Comparison of ENCODE assay signal across 10 mouse cellular contexts in the genomic region with DNA sequence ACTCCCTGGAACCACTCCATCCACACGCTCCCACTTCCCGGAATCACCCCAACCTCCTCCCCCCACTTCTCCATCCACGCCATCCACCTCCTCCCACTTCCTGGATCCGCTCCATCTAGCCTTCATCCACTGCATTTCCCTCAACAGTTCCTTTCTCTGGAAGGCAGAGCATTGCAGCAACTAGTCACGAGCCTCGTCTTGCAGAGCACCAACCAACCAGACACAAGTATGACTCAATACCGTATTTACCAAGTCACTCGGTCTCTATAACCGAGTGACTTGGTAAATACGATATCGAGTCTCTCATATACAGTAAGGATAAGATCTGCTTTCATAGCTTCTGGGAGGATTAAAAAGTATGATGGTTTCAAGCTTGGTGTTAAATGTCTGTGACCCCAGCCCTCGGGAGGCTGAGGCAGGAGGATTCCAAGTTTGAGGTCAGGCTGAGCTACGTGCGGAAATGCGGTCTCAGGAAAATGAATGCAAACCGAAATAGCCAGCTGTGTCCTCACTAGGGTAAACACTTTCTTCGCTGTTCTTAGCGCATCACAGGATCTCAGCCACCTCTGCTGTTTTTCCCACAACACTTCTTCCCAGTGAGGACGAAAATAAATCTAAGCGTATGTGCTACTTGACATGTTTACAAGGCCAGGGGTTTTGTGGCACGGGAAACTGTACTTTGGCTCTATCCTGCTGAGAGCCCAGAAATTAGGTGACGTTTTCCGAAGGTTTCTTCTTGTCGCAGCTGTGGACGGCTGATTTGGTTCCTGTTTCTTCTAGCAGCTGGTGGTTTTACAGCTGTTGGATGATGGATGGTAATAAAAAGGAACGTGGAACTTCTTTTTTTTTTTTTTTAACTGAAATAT. TPM values are rescaled to one million over a fixed set of nuclear protein-coding genes. Genes with fewer than 3 reads are reported as not detected.
DNase-seq lines count a peak whose midpoint lies in the region; ATAC-seq and TF ChIP-seq lines count a peak whose summit lies in the region.
"Had no signal": no experiment of that assay in that cellular context is flagged by ENCODE, and none has a peak within 500 bp of the region (broad histone marks: within the 10 kb centered on the region; RNA-seq: fewer than 3 reads in every experiment).

No protein-coding gene starts in this region.

- intact Hi-C loops in left cerebral cortex, postnatal 10 days (cut with DNase I) = no loop called here
- intact Hi-C loops in left cerebral cortex, postnatal 36 days (cut with DNase I) = no loop called here

- H3K9me3 ChIP-seq in kidney, postnatal 0 days (replicated peaks; ENCODE audit: low read length) = no peaks in the 10 kb centered on the region
- no peaks in the 10 kb centered on the region for H3K9me3 ChIP-seq in embryonic facial prominence, embryonic 14.5 days (ENCODE audit: control insufficient read depth, low read length)
- H3K9me3 ChIP-seq in limb, embryonic 13.5 days = no peaks in the 10 kb centered on the region
- H3K9me3 ChIP-seq: hindbrain, embryonic 15.5 days had no signal

- no peak overlapping the region for H3K4me3 ChIP-seq in kidney, postnatal 0 days (replicated peaks; ENCODE audit: low read depth, low read length)
- no peak overlapping the region for H3K4me3 ChIP-seq in embryonic facial prominence, embryonic 14.5 days (ENCODE audit: low read depth, low read length)
- no peak overlapping the region for H3K4me3 ChIP-seq in limb, embryonic 13.5 days
- H3K4me3 ChIP-seq in myocyte = peak overlapping the region; percentile 13
- H3K4me3 ChIP-seq: hindbrain, embryonic 15.5 days had no signal

- H3K27ac ChIP-seq in kidney, postnatal 0 days = 0 out of 2 replicates have a peak overlapping the region, but pooled peaks have one; percentile 2
- no peak overlapping the region for H3K27ac ChIP-seq in embryonic facial prominence, embryonic 14.5 days (replicated peaks; ENCODE audit: low read depth, low read length)
- H3K27ac ChIP-seq in limb, embryonic 13.5 days = peak overlapping the region; percentile 23; the same call in 1 of the 2 replicates
- H3K27ac ChIP-seq: hindbrain, embryonic 15.5 days had no signal

- DNase-seq in kidney, postnatal 0 days (ENCODE audit: low spot score) = peak; percentile 79
- DNase-seq in kidney, adult 11 months = no peak
- peak; percentile 73 for DNase-seq in embryonic facial prominence, embryonic 14.5 days (ENCODE audit: low spot score)
- DNase-seq in left cerebral cortex, postnatal 10 days (ENCODE audit: extremely low spot score in 1 of 2, low spot score in 2 of 2) = no peak
- DNase-seq in left cerebral cortex, postnatal 36 days (ENCODE audit: low spot score in 2 of 2) = no peak
- DNase-seq in right cerebral cortex, adult 2 months (ENCODE audit: low spot score in 2 of 2) = no peak
- DNase-seq: retina, postnatal 1 day had no signal

- no peak overlapping the region for H3K9ac ChIP-seq in kidney, postnatal 0 days (ENCODE audit: low read depth, low read length)
- H3K9ac ChIP-seq in embryonic facial prominence, embryonic 14.5 days (ENCODE audit: low read depth, low read length) = no peak overlapping the region
- no peak overlapping the region for H3K9ac ChIP-seq in limb, embryonic 13.5 days
- H3K9ac ChIP-seq: hindbrain, embryonic 15.5 days had no signal

- no peak overlapping the region for H3ac ChIP-seq in myocyte (ENCODE audit: control insufficient read depth, insufficient read length)

- no peak for ATAC-seq in kidney, postnatal 0 days (replicated peaks; ENCODE audit: low FRiP score, low read depth)
- peak; percentile 41; the same call in 1 of the 2 replicates for ATAC-seq in embryonic facial prominence, embryonic 14.5 days (ENCODE audit: low read depth)
- peak; percentile 82 for ATAC-seq in limb, embryonic 13.5 days (ENCODE audit: low FRiP score, low read depth)

- TF ChIP-seq POLR2A in myocyte (IDR thresholded peaks at IDR 0.05; ENCODE audit: insufficient read length, low read depth) = no peak

- no peak overlapping the region for H3K4me2 ChIP-seq in kidney, postnatal 0 days (ENCODE audit: low read length)
- no peak overlapping the region for H3K4me2 ChIP-seq in embryonic facial prominence, embryonic 14.5 days (ENCODE audit: low read depth, low read length)
- H3K4me2 ChIP-seq in limb, embryonic 13.5 days (replicated peaks) = peak overlapping the region; percentile 30; the same call in 1 of the 2 replicates
- H3K4me2 ChIP-seq in myocyte (ENCODE audit: low read depth) = peak overlapping the region; percentile 84
- H3K4me2 ChIP-seq: hindbrain, embryonic 15.5 days had no signal

- H3K27me3 ChIP-seq in kidney, postnatal 0 days (ENCODE audit: insufficient read depth, low read length) = no peaks in the 10 kb centered on the region
- H3K27me3 ChIP-seq in embryonic facial prominence, embryonic 14.5 days (replicated peaks; ENCODE audit: control insufficient read depth, insufficient read depth, low read length) = no peaks in the 10 kb centered on the region
- no peaks in the 10 kb centered on the region for H3K27me3 ChIP-seq in limb, embryonic 13.5 days
- no peaks in the 10 kb centered on the region for H3K27me3 ChIP-seq in myocyte (ENCODE audit: control insufficient read depth, insufficient read depth, insufficient read length)
- H3K27me3 ChIP-seq: hindbrain, embryonic 15.5 days had no signal

- WGBS in kidney, postnatal 0 days = 63% methylated on average over 26 of the region's 26 CpGs
- 80% methylated on average over 26 of the region's 26 CpGs for WGBS in embryonic facial prominence, embryonic 14.5 days
- 51% methylated on average over 26 of the region's 26 CpGs for WGBS in limb, embryonic 13.5 days

- H3K36me3 ChIP-seq in kidney, postnatal 0 days (ENCODE audit: insufficient read depth, low read length) = no peaks in the 10 kb centered on the region
- no peaks in the 10 kb centered on the region for H3K36me3 ChIP-seq in embryonic facial prominence, embryonic 14.5 days (ENCODE audit: control insufficient read depth, insufficient read depth, low read length)
- H3K36me3 ChIP-seq in limb, embryonic 13.5 days = peaks cover 10% of the 10 kb centered on the region
- no peaks in the 10 kb centered on the region for H3K36me3 ChIP-seq in myocyte (ENCODE audit: control insufficient read depth, insufficient read depth)
- H3K36me3 ChIP-seq: hindbrain, embryonic 15.5 days had no signal

- no peaks in the 10 kb centered on the region for H3K79me2 ChIP-seq in myocyte (ENCODE audit: control insufficient read depth, insufficient read depth)

- TF ChIP-seq CTCF in kidney, postnatal 0 days (IDR thresholded peaks at IDR 0.05; ENCODE audit: low read depth) = no peak

- 0 out of 2 replicates have a peak, but pooled peaks cover 3% of the 10 kb centered on the region for H3K4me1 ChIP-seq in kidney, postnatal 0 days (replicated peaks; ENCODE audit: insufficient read depth, low read length)
- no peaks in the 10 kb centered on the region for H3K4me1 ChIP-seq in embryonic facial prominence, embryonic 14.5 days (ENCODE audit: control insufficient read depth, insufficient read depth, low read length)
- peaks cover 19% of the 10 kb centered on the region for H3K4me1 ChIP-seq in limb, embryonic 13.5 days
- H3K4me1 ChIP-seq: hindbrain, embryonic 15.5 days had no signal

TF ChIP-seq in myocyte, 11 proteins besides CTCF, POLR2A, EP300 and RAD21:
- TF ChIP-seq USF1 (IDR thresholded peaks at IDR 0.05; ENCODE audit: low read depth) (no peak), MYOD1 (IDR thresholded peaks at IDR 0.05; ENCODE audit: control insufficient read depth in 1 of 3, insufficient read length in 2 of 3, low read depth in 2 of 3) (peak in 1 of 3 experiments; percentile 18), MAX (IDR thresholded peaks at IDR 0.05; ENCODE audit: low read depth) (no peak), TCF12 (IDR thresholded peaks at IDR 0.05; ENCODE audit: insufficient read depth, poor library complexity, severe bottlenecking) (no peak)

RNA-seq across cellular contexts. Expression of a gene that starts 48.1 kb away (rescaled TPM):
- 1.1 and 1.4 TPM in 2 replicates for polyA plus RNA-seq in kidney, postnatal 0 days (2015; fragmentation: Nextera tagmentation; extraction: Ambion mirVana)
- 0.74 and 1.2 TPM in 2 replicates for polyA plus RNA-seq in embryonic facial prominence, embryonic 14.5 days (2014; fragmentation: Nextera tagmentation; extraction: Ambion mirVana)
- polyA plus RNA-seq in limb, embryonic 13.5 days (2015; fragmentation: Nextera tagmentation; extraction: Ambion mirVana) = 0.74 and 0.87 TPM in 2 replicates
- polyA plus RNA-seq in myocyte (2012; fragmentation: generic; extraction: Trizol) = 3.0 TPM
- 10 to 100 TPM; 11.1 to 11.3 TPM for total RNA-seq in left cerebral cortex, postnatal 10 days (2021)
- 10 to 100 TPM in 1 of 2 experiments, 1 to 10 TPM in 1; 9.6 to 13.2 TPM for total RNA-seq in left cerebral cortex, postnatal 36 days (2021)

Comparison
In these comparisons a context has a peak if more than half of its experiments do, and no peak if none do; other contexts are left out.
1. DNase-seq: peak in kidney, postnatal 0 days (single experiment) and embryonic facial prominence, embryonic 14.5 days (single experiment); none in kidney, adult 11 months (single experiment), left cerebral cortex, postnatal 10 days (0 of 2), left cerebral cortex, postnatal 36 days (0 of 2) and right cerebral cortex, adult 2 months (0 of 2).
2. H3K4me2 ChIP-seq: peak in limb, embryonic 13.5 days (single experiment) and myocyte (single experiment); none in kidney, postnatal 0 days (single experiment) and embryonic facial prominence, embryonic 14.5 days (single experiment).